Mouse (Mus musculus): Measurements from ENCODE around the gene Olfr705.
"Not testable (repeated sequence)": the region's sequence is repeated elsewhere in the genome, so short reads cannot be mapped to it uniquely, and the experiment has no call there.

Olfr705 gene

GRCm38 (mm10) chr7:106876791-106877190 lies at the start of gene Olfr705:
Gene Olfr705 (minus strand): TSS chr7:106876891.
- DNase-seq = no peak

- not testable (repeated sequence) for DNase-seq
These were observed 44.3 kb upstream of the Olfr705 start for GRCm38 (mm10) chr7:106920961-106921360.

DNA sequence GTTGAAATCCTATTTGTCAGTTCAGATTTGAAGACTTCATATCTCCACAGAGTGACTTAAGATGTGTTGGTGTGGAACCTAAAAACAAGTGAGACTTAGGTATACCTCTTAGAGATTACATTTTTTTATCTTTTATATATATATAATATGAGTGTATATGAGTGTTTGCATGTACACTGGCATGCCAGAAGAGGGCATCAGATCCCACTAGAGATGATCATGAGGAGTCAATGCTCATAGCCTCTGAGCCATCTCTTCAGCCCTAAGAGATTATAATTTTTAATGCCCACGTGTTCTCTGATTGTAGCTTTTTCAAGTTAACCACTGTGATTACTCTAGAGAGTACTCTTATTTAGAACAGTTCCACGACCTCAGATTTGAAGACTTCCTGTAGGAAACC lies 31.0 kb upstream of the Olfr705 start, which contains the start of gene Olfr1532-ps1:
Olfr1532-ps1 (plus strand) TSS at position 326 of the 400 bp plus-strand sequence.
- DNase-seq = no peak

- DNase-seq = not testable (repeated sequence)
These were observed 24.4 kb upstream of the Olfr705 start, which contains the start of gene Olfr707 for GRCm38 (mm10) chr7:106901141-106901540. Gene Olfr707 (minus strand): TSS chr7:106901241.

DNA sequence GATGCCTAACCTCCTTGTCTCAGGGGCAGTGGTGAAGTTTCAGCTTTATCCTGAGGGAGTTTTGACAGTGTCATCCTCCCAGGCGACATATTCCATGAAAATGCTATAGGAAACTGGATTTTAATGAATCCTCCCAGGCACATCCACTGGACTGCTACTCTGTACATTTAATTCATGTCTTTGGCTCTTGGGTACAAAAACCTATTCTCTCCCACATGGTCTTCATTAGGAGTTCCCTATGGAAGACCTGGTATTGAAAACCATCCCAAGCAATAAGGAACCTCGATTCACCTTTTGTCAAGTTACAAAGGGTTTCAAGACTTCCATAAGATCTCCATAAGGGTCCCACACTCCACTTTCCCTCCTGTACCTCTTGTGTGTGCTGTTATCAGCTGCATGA lies 11.4 kb upstream of the Olfr705 start, which contains the start of gene Olfr706:
Olfr706 (minus strand) TSS at position 101 of the 400 bp plus-strand sequence.
- DNase-seq = no peak

DNA sequence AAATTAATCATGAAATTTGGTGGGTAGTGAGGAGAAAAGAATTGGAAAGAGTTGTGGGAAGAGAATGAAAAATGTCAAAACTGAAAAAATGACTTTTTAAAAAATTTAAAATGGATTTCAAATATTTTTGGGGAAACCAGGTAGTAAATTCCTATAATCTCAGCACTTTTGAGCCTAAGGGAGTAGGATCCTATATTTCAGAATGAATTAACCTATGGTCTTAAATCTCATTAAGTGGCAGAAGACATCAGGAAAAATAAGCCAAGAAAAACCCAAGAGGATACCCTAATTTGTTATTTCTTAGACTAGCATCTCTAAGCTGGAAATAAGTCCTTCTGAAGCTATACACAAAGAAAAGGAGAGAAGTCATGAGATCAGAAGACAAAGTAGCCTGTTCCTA lies 13.8 kb downstream of the Olfr705 start, which contains the start of gene Olfr704:
Olfr704 (plus strand) TSS at position 301 of the 400 bp plus-strand sequence.
- no peak for DNase-seq

GRCm38 (mm10) chr7:106843060-106843459 lies 33.6 kb downstream of the Olfr705 start, which contains the start of gene Olfr703:
Gene Olfr703 (plus strand): TSS chr7:106843360.
- DNase-seq = no peak

- no peak for DNase-seq
These were observed 42.9 kb downstream of the Olfr705 start, which contains the start of gene Olfr702 for GRCm38 (mm10) chr7:106833793-106834192. Gene Olfr702 (minus strand): TSS chr7:106833893.

Measured in lung, postnatal 36 days (tissue).